Mouse (Mus musculus): ENCODE measurements around the gene St6gal1.

DNA sequence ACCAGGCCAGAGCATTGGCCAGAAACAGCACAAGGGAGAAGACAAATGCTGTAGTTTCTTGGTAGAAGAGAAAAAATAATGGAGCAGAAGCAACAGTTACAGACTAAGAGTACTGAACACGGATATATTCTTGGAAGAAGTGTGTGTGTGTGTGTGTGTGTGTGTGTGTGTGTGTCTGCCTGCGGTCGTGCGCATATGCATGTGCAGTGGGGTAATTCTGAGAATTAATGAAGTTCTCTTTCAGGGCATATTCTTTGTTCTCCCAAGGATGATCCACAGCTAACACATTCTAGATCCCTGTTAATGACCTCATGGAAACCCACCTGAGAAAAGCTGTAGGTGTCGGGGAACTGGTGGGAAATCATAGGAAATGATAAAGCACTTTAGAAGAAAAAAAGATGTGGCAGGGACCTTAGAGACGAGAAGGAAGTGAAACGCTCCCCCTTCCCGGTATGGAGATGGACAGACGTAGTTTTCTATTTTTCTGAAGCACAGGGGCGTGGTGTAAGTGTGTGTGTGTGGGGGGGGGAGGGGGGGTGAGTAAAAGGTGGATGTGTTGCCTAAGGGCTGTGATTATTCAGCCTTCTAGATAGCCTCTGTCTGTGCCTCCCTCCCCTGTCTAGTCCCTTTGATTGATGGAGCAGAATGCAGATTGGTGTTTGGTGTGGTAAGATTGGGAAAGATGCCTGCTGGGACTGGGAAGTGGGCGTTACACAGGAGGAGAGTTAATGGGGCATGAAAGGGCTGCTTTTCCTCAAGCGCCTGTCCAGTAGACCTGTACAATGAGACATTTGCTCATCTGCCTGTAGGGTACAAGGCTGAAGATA lies 82.8 kb downstream of the St6gal1 start:
- TF ChIP-seq CTCF (IDR thresholded peaks at IDR 0.05; ENCODE audit: extremely low read depth, insufficient read depth, low read length): no peak
- no peak for TF ChIP-seq POLR2A (IDR thresholded peaks at IDR 0.05; ENCODE audit: extremely low read depth, insufficient read depth, low read length)
